Mouse (Mus musculus) mouse embryonic stem cell (cell line): Measurements from ENCODE around the gene Chst2.

Experiments used
- in situ Hi-C, 2 experiments: fragments of 300-500 bp; cut with MboI; formaldehyde crosslinking; loops; 1 replicate in 1 of 2; 3 replicates in 1 of 2; pipeline ENCODE4 v1.14.3; 2019 to 2020; ENCODE audit warnings: low sequenced_read_pairs in 2 of 2, low pct_unique_long_range_greater_than_20kb in 1 of 2, mixed read lengths in 1 of 2; ENCODE audit not compliant: unreplicated experiment in 1 of 2

The Chst2 gene

DNA sequence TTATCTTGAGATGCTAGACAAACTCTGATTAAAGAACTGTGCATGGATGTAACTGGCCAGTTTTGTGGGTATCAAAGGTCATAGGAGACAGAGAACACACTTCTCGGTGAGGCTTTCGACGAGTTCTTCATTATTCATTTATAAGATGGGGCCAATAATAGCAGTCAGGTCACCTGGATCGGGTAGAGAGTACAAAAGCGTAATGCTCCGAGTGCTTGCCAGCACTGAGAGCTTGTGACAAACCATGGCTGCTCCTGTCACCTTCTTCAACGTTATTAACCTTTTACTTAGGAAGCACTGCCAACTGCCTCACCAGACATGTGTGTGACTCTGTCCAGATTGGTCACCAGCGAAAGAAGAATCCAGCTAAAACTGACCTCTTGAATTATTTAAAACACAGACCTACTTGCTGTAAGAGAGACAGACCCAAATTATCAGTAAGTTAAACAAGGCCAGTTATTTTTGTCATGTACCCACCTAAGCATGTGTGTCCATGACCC is 18.6 kb downstream of the Chst2 start:
- in situ Hi-C loops, result no loop called here

DNA sequence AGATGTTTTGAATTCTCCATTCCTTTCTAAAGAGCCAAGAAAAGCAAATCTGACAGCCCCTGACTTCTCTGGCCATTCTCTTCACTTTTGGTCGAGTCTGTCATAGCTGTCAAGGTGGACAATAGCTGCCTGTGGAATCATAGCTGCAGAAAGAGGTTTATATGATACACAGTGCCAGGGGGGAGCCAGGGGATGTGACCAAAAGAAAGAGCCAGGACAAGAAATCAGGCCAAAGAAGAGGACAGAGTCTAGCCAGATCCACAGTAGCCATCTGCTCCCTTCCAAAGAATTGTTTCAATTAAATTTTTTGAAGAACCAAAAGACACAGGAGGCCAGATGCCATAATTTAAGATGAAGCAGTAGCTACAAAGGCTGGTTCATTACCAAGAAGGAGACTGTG is 30.6 kb downstream of the Chst2 start:
- in situ Hi-C loops, result no loop called here

DNA sequence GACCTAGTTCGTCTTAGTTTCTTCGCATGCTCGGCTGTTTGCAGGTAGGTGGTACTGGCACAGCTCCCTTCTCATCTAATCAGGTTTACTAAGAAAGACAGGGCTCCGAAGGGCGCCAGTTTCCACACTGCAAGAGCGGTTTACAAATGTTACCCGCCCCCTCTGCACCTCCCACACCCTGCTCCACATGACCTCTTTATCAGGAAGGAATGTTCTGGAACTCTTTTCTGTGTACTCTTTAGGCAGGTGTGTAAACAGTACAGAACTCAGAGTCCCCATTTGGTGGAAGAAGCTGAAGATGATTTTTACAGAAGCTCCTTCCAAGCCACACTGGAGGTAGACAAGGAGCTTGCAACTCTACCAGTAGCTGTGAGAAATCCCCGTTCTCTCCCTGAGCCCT is 31.2 kb downstream of the Chst2 start:
- in situ Hi-C loops, result no loop called here

DNA sequence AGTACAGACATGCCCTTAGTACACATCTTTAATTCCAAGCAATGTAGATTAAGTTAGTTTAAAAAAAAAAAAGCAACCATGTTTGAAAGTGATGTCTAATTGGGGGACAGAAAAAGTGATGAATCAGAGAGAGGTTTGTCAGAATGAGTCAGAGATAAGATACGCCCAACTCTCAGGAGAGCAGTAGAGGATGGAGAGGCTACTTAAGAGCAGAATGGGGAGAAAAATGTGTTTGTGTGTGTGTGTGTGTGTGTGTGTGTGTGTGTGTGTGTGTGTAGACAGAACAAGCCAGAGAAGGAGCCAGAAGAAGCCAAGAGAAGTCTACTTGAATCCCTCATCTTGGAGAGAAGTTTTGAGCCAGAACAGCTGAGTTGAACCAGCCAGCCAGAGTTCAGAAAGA is 32.8 kb downstream of the Chst2 start:
- in situ Hi-C loops, result no loop called here

DNA sequence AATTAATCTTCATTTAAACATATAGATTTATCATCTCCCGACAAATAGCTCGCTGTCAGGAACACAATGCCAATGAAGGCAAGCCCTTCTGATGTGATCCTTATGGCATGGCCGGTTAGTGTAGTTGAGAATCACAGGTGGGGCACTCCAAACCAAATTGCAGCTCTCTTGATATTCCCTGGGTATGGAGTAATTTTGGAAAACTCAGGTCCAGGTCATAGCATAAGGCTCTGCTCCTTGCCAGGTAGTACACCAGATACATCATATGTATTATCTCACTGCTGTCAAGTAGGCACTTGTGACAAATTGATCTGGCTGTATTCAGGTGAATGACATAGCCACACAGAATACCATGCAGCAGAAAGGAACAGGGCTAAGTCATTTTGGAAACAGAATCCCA is 40.6 kb downstream of the Chst2 start:
- in situ Hi-C loops, result no loop called here

DNA sequence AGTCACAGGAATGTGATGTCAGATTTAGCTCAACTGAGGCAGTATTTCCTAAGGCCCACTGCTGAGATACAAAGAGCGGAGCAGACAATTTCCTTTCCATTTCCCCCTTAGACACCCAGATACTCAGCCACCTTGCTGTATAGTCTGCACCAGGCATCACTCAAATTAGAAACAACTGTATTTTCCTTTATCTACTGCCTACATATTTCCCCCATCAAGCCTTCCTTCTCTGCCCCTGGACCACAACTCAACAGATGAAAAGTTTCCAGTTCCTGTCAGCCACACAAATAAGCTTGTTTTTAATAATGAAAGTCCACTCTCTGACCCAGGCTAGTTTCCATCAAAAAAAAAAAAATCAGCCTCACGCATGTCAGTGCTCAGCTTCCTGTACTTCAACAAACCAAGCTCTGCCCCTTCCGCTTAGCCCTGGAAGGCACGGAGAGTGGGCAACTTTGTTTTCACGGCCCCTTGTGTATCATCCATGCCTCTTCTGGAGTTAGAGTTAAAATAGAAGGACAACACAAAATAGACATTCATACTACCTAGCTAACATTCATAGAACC is 52.6 kb downstream of the Chst2 start:
- in situ Hi-C loops, result no loop called here

DNA sequence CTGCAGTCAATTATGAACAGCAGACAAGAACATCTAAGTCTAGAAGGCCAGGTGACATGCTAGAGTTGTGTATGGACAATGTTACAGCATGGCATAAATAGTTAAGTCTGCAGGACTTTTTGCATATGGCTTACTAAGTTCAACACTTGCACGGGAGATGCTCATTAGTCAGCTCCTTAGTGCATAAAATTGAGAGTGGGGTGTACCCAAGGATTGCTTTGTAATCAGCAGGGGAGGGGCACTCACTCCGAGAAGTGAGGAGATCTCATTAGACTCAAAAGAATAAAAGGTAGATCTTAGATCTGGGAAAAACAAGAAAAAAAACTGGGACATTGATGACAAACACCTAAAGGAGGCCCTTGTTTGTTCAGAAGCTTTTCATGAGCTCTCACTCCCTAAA is 54.6 kb downstream of the Chst2 start:
- in situ Hi-C loops, result no loop called here

DNA sequence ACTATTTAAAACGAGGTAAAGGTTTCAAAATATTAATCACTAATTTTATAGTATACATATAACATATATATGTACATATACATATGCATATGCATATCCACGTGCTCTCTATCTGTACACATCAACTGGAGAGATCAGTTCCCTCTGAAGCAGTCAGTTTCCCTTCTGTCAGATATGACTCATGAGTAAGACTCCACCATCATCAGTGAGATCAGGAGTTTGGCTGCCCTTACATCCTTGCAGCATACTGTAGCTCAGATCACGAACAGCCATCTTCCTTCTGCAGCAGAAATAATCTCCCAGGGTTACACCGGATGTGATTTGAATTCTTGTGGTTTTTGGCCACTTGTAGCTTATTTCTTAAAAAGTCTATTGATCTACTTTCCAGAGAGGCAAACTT is 56.0 kb downstream of the Chst2 start:
- in situ Hi-C loops, result no loop called here
